Mouse (Mus musculus): ENCODE results near the gene Foxp4.

DNA sequence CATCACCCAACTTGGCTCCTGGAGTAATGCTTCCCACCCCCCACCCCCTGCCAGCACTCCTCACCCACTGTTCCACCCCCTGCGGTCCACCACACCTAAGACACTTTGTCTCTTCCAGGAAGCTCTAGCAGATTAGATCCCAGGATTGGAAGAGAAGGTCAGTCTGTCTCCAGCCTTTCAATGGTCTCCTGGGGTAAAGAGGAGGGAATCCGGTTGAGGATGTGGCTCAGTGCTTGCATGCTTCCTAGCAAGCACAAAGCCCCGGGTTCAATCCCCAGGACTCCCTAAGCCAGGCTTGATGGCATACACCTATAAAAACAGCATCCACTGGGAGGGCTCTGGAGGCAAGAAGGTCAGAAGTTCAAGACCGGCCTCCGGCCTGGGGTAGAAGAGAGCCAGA, 26.4 kb upstream of the Foxp4 start:
- no peak for TF ChIP-seq CTCF (IDR thresholded peaks at IDR 0.05; ENCODE audit: low read depth)
- no peak for TF ChIP-seq EP300 (optimal IDR thresholded peaks at IDR 0.05)
